In the genomic region with DNA sequence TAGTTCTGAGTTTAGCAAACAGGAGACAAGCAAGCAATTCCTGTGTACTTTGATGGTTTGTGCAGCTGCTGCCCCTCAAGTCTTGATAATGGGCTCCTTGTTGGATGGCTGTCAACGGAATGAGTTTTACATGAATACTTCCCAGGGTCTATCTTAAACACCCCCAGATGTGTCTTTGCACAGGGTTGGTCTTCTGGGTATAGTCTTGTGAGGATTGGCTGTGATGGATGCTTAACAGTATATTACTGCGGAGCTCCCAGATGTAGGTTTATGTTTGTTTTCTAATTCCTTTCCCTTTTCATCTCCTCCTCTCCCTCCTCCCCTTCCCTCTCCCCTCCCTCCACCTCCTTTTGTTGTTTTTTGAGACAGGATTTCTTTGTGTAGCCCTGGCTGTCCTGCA, we compare ENCODE assay signal across 17 mouse cellular contexts.
"Had no signal": no experiment of that assay in that cellular context is flagged by ENCODE, and none has a peak within 500 bp of the region (broad histone marks: within the 10 kb centered on the region; RNA-seq: fewer than 3 reads in every experiment).

No protein-coding gene starts in this region.

- H3K27ac ChIP-seq: kidney, embryonic 15.5 days; liver, embryonic 13.5 days; midbrain, embryonic 13.5 days; neural tube, embryonic 12.5 days; stomach, postnatal 0 days had no signal

- H3K9me3 ChIP-seq: liver, embryonic 13.5 days; midbrain, embryonic 13.5 days; neural tube, embryonic 12.5 days had no signal

- H3K9ac ChIP-seq: kidney, embryonic 15.5 days; liver, embryonic 13.5 days; midbrain, embryonic 13.5 days; neural tube, embryonic 12.5 days had no signal

- ATAC-seq: midbrain, embryonic 13.5 days; midbrain, embryonic 16.5 days had no signal

- H3K4me3 ChIP-seq: kidney, embryonic 15.5 days; liver, embryonic 13.5 days; midbrain, embryonic 13.5 days; neural tube, embryonic 12.5 days had no signal

- DNase-seq: kidney, adult 11 months; kidney, adult 8-10 months; kidney, postnatal 10 days; kidney, postnatal 4 days; liver, embryonic 13.5 days; lung, adult 2 months; lung, postnatal 14 days; lung, postnatal 4 days; right cerebral cortex, postnatal 4 days; thymus, adult 2 months; thymus, postnatal 14 days; thymus, postnatal 4 days had no signal

- H3K4me2 ChIP-seq: kidney, embryonic 15.5 days; liver, embryonic 13.5 days; midbrain, embryonic 13.5 days; neural tube, embryonic 12.5 days had no signal

- H3K36me3 ChIP-seq: liver, embryonic 13.5 days; midbrain, embryonic 13.5 days; neural tube, embryonic 12.5 days had no signal

- H3K4me1 ChIP-seq: kidney, embryonic 15.5 days; liver, embryonic 13.5 days; midbrain, embryonic 13.5 days; neural tube, embryonic 12.5 days had no signal

- H3K27me3 ChIP-seq: kidney, embryonic 15.5 days; liver, embryonic 13.5 days; midbrain, embryonic 13.5 days; neural tube, embryonic 12.5 days had no signal
